Mouse (Mus musculus): Measurements from ENCODE around the gene Sfxn5.

The Sfxn5 gene

GRCm38 (mm10) chr6:85232045-85232444, 101.2 kb downstream of the Sfxn5 start:
- no peak for DNase-seq (ENCODE audit: low spot score)

DNA sequence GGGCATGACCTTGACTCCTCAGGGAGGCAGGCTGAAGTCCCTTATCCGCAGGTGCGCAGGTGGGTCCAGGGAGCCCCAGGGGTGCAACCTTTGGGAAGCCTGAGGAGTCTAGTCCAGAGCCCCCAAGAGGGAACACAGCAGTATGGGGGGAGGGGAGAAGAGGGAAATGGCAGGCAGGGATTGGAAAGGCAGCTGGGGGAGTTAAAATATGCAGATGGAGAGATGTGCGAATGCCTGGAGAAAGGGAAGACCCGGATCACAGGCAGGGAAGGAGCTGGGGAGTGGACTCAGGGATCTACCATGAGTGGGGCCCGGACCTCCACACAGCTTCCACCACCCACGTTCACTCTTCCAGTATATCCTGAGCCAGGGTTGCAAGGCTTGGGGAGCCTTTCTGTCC, 101.8 kb downstream of the Sfxn5 start:
- DNase-seq (ENCODE audit: low spot score) = no peak

GRCm38 (mm10) chr6:85230762-85231161, 102.5 kb downstream of the Sfxn5 start:
- no peak for DNase-seq (ENCODE audit: low spot score)

DNA sequence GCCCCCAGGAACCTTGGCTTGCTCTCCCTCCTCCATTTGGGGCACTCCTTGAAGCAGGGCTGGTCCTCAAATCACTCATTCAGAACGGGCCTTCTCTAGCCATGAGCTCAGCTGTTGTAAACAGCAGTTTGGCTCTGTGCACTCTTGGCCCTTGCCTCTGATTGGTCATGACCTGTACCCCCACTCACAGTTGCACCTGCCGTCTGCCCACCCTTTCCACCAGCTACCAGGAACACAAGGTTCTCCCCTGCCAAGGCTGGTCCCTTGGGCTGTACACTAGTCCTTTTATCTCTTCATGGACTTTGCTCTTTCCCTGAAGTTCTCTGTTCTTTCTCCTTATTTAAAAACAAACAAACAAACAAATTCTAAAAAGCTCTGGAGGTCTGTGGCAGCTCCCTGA, 105.7 kb downstream of the Sfxn5 start:
- DNase-seq (ENCODE audit: low spot score) = no peak

- no peak for DNase-seq (ENCODE audit: low spot score)
These were observed 106.7 kb downstream of the Sfxn5 start for GRCm38 (mm10) chr6:85226570-85226969.

- no peak for DNase-seq (ENCODE audit: low spot score)
These were observed 108.8 kb downstream of the Sfxn5 start for GRCm38 (mm10) chr6:85224442-85224891.

DNA sequence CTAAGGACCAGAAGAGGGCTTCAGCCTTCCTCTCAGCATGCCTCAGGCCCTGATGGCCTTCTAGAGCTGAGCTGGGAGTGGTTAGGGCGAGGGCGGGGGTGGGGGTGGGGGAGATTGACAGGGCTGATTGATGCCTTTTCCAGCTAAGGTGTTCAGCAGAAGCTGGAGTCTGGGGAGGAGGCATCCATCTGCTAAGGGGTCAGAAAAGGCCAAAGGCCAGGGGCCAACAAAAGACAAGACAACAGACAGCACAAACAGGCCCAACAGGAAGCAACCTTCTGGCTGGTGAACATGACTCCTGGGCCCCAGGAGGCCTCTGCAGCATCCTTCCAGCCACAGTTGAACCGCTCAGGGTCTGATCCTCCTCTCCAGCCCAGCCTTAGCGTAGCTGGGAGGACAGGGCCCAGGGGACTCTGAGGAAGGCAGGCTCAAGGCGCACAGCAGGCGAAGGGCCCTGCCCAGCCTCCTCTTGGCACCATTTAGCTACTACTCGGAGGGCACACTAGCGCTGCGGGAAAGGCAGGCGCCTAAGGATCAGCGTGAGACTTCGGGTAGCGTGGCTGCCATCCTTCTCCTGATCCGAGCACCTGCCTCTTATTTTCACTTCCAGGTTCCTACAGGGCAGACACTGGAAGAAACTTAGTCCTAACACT, 109.6 kb downstream of the Sfxn5 start:
- no peak for DNase-seq (ENCODE audit: low spot score)

DNA sequence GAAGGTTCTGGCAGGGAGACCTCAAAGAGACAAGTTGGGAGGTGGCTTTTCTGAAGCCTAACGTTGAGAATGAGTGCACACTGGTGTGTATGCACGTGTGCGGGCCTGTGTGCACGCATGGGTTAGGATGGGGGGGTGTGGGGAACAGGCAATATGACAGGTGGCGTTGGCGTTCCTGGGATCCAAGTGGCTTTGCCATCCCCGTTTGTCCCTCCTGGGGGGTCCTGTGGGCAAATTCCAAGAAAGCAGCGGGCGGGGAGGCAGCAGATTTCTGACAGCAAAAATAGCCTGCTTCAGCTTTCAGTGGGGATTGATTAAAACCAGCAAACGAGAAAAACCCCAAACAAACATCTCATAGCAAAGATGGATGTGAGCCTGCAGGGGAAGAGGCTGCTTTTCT, 110.7 kb downstream of the Sfxn5 start:
- no peak for DNase-seq (ENCODE audit: low spot score)

DNA sequence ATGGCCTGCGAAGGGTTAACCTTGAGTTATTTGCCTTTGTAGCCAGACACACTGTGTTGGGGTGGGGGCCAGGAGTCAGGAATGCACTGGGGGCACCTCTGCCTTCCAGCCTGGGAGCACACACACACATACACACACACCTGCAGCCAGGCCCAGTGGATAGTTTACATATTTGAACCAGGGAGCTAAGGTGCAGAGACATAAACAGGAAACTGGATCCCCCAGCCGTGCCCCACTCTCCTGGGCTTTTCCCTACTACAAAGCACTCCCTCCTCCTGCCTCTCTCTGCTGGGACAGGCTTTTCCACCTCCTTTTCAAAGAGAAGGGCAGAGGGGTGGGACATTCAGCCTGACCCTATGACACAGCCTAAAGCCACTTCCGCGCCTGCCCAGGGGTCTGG, 112.3 kb downstream of the Sfxn5 start:
- no peak for DNase-seq (ENCODE audit: low spot score)

GRCm38 (mm10) chr6:85219706-85220105, 113.5 kb downstream of the Sfxn5 start:
- DNase-seq (ENCODE audit: low spot score) = no peak

- DNase-seq (ENCODE audit: low spot score) = no peak
These were observed 114.4 kb downstream of the Sfxn5 start for GRCm38 (mm10) chr6:85218684-85219445.

- no peak for DNase-seq (ENCODE audit: low spot score)
These were observed 115.0 kb downstream of the Sfxn5 start for GRCm38 (mm10) chr6:85218251-85218650.

DNA sequence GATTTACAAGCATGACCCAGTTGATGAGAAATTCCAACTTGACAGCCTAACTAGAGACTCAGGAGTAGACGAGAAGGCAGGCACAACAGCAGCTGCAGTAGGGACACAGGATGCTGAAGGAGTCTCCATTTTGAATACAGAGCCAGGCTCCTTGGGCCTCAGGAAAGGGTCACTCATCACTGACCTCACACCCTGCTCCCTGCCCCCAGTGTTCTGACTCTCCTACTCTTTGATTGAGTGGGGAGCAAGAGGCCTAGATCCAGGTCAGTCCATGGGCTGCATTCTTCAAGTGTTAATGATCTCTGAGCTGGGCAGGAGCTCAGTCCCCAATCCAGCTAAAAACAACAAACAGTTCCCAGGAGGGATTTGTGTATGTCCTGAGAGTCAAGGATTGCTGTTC, 122.5 kb downstream of the Sfxn5 start:
- no peak for DNase-seq (ENCODE audit: low spot score)

DNA sequence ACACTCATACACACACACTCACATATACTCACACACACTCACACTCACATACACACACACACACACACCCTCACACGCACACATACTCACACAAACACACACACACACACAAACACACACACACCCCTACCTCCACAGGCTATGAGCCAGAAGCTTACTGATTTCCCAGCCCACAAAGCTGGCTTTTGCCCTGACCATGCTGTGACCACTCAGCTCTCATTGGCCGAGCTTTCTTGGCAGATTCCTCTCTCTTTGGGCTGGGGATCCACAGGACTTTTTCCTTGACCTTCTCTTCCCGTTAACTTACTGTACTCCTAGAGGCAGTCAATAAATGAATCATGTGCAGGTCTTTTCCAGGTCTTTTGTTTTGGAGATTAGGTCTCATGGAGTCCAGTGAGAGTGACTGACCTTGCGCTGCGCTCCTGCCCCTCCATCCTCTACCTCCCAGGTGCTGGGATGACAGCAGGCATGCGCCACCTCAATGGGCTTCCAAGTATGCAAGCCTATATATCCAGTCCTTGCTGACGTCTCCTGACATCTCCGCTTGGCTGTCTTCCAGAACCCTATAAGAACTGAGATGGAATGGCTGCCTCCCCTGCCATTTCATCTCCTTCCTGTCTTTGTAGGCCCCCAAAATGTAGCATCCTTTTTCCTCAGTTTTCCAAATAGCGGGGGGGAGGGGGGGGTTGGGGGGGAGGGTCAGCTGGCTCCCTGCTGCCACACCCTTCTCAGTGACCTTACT, 123.8 kb downstream of the Sfxn5 start:
- DNase-seq (ENCODE audit: low spot score) = no peak

DNA sequence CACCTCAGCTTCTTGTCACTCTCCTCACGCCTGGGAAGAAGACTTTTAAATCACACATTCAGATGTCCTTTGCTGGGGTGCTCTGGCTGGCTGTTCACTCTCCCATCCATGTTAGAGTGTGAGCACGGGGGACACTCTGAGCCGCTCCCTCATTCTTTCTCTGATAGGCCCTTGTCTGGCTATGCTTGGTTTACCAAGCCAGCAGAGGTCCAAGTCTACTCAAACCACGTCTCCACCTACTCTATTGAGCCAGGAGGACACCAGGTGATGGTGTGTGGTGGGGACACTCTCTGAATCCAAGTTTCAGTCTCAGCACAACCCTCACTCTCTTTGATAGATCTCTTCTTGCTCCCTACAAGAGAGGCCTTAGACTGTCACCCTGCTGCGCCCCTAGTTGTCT, 125.9 kb downstream of the Sfxn5 start:
- no peak for DNase-seq (ENCODE audit: low spot score)

- no peak for DNase-seq (ENCODE audit: low spot score)
These were observed 126.3 kb downstream of the Sfxn5 start for GRCm38 (mm10) chr6:85206939-85207285.

GRCm38 (mm10) chr6:85206182-85206938, 126.9 kb downstream of the Sfxn5 start:
- DNase-seq (ENCODE audit: low spot score) = no peak

DNA sequence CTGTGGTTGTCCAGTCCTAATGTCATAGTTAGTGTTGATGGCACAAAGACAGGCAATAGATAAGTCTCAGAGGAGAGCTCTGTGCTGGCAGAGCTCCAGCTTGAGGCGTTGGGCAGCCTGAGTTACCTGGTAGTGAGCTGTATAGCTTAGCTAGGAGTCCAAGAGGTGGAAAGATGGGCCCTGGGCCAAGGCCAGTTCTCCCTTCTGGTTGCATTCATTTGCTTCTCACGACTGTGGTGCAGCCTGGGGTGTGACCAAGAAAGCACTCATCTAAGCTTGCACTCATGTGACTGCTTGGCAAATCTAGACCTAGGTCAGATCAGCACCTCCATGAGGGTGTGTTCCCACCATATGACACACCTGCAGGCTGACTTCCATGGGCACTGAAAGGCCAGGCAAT, 135.3 kb downstream of the Sfxn5 start:
- DNase-seq (ENCODE audit: low spot score) = no peak

DNA sequence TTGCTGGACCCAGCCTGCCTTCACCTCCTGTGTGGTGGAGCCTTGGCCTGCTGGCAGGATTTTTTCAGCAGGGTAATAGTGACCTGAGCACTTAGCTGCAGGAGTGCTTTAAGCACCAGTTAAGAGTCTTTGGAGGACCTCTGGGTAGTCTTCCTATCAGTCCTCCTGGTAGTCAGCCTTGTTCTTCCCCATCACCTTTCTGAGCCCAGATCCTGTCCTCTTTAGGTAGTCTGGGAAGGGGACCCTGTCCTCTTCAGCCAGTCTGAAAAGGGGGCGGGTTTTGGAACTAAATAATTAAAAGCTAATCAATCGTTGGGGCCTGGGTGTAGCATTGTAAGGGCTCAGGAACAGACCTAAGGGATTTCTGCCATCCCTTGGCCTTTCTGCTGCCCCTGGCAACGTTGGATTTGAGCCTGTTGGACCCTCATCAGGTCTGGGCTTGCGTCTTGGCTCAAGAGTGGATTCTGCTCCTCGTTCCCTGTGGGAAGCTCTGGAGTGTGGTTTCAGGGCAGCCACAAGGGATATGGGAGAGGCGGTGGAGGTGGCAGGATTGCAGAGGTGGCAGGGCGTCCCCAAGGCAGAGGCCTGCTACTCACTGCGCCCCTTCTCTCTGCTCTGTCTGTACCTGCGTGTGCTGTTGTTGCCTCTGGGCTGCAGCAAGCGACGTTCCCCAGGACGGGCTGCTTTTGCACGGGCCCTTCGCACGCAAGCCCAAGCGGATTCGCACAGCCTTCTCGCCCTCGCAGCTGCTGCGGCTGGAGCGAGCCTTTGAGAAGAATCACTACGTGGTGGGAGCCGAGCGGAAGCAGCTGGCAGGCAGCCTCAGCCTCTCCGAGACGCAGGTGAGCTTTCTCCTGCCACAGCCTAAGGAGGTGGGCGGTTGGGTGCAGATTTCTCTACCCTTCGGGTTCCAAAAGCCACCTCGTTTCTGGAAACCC, 139.6 kb downstream of the Sfxn5 start:
- DNase-seq (ENCODE audit: low spot score) = no peak

DNA sequence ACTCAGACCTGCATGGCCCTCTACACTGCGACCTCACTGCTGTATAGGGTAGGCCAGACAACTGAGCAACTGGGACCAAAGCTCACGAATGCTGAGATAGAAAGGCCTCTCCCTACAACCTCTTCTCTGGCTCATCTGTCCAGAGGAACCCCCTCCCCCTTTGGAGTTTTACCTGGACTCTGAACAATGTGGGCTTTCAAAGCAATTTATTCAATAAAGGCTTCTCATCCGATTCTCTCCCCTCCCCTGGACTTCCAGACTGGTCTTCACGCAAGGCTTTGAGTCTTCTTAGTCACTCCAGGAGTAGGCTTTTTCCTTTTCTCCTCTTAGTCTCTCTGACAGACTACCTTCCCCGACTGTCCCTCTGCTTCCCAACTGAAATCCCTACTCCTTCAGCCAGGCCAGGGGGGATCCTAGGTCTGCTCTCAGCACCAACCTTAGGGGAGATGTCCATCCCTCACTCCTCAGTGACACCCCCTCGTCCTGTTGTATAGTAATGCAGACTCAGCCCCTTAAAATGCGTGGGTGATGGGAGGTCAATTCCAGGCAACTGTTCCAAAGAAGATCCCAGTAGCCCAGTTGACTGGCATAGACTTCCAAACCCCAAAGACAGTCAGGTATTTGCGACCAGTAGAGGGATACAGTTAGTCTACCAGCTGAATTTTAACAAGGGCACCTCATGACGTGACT, 141.3 kb downstream of the Sfxn5 start:
- DNase-seq (ENCODE audit: low spot score) = no peak

GRCm38 (mm10) chr6:85190671-85191070, 142.6 kb downstream of the Sfxn5 start:
- no peak for DNase-seq (ENCODE audit: low spot score)

Measured in urinary bladder, postnatal 10 days (tissue).